Mouse (Mus musculus): Measurements from ENCODE around the gene Tnr.

Tnr gene

DNA sequence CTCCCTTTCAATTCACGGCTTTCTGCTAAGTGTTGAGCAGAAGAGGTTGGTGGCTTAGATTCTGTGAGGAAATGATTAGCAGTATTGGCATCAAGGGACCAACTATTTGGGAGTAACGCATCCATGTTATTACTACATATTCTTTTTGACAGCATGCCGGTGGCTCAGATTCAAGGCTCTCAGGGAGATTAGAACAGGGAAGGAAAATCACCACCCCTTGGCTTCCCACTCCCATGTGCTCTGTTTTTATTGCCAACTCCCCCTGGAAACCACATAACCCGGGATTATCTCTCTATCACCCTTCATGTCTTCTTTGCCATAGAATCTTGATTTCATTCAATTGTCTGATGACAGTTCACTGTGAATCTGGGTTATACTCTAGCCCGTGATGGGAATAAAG, 276.8 kb downstream of the Tnr start:
- DNase-seq (ENCODE audit: low spot score in 2 of 2), result no peak

DNA sequence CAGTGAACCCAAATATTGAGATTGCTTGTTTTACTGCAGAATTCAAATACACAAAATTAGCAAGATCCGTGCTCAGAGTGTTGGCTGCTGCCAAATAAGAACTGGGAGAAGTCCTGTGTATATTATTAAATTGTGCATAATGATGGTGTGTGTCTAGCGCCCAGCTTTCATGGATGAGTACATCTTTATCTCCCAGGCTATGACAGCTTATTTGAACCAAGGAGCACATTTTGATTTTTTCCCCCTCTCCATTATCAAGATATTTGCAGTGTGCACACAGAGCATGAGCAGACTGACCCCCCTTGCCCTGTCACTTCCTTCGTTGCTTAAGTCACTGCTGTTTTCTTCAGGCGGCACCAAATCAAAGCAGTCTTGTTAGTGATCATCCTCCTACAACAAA, 278.2 kb downstream of the Tnr start:
- DNase-seq (ENCODE audit: low spot score in 2 of 2), result no peak

DNA sequence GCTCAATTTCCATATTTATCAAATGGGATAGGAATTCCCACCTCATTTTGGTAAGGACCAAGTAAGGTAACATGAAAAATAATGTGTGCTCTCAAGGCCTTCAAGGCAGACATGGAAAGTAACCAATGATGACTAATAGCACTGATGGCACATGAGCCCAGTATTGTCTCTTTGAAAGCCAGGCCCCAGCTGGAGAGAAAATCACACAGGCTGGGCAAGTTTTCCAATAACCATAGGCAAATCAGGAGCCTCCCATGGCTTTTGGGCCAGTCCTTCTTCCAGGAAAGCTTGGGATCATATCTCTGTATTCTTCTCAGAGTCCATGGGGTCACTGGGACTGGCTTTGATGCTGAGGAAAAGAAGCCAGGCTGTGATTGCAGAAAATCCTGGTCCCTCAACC, 280.1 kb downstream of the Tnr start:
- DNase-seq (ENCODE audit: low spot score in 2 of 2), result no peak

DNA sequence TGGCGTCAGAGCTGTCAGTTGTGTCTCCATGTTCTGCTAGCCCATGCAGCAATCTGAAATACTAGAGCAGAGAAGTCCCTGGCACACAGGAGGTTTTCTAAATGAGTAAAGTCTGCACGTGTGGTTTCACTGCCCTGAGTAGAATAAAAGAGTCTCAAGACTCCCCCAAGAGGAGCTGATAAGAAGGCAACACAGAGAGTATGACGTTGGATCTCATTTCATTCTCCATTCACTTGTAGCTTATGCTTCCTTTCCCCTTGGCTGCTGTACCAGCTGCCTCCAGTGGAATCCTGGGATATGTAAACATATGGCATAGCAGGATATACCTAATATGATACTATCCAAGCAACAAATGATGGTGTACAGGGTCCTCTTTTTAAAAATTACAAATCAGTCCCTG, 285.9 kb downstream of the Tnr start:
- no peak for DNase-seq (ENCODE audit: low spot score in 2 of 2)

DNA sequence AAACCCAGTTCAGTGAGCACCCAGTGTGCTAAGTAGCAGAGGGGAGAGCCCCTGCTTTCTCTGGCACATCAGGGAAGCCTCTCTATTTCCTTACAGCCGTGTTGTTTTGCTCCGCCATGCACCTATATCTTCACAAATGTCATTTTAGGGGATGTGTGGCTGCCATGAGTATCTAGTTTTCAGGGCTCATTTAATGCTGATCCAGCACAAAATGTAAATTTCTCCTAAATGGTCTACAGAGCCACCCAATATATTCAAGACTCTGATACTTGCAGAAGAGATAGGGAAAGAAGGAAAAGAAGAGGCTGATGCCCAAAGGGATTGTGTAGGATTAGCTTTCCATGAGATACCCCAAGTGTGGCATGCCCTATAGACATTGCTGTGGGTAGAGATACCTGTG, 288.2 kb downstream of the Tnr start:
- no peak for DNase-seq (ENCODE audit: low spot score in 2 of 2)

DNA sequence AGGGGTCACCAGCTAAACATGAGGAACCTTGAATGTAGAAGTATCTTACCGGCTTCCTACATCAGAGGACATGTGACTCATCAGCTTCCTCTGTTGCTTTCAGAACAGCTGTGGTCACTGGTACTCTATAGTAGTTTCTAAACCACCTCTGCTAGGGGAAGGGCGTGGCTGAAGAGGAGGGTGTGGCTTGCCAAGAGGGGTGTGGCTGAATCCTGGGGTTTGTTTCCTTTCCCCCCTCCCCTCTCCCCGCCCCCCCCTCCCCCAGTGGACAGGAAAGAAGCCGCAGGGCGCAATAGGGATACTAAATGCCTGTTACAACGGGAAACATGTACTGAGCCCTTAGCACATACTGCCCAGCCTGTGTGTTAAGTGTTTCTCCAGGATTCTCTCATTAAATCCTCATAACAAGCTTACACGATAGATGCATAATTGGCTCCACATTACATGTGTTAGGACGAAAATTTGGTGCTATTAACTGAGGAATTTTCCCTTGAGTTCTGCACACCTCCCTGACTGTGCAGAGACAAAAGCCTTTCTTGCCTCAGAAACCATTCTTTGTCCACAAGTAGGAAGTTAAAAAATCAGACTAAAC, 289.3 kb downstream of the Tnr start:
- peak; percentile 7 to 14 for DNase-seq (ENCODE audit: low spot score in 2 of 2)

DNA sequence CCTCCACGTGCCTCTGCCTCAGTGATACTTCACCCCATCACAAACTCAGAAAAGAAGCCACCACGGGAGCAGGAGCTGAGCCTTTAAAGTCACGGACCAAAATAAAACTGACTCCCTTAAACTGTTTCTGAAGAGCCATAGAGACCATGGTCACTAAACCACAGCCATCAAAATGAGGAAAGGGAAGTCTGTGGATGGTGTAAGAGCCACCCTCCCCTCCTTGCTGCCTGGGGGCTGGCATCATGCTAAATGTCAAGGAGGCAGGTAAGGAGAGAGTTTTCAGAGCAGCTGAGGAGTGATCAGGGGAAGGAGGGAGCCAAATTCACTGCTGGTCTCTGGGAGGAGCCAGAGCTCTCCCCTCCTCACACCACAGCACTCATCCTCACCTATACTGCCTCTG, 290.8 kb downstream of the Tnr start:
- DNase-seq (ENCODE audit: low spot score in 2 of 2), result no peak

DNA sequence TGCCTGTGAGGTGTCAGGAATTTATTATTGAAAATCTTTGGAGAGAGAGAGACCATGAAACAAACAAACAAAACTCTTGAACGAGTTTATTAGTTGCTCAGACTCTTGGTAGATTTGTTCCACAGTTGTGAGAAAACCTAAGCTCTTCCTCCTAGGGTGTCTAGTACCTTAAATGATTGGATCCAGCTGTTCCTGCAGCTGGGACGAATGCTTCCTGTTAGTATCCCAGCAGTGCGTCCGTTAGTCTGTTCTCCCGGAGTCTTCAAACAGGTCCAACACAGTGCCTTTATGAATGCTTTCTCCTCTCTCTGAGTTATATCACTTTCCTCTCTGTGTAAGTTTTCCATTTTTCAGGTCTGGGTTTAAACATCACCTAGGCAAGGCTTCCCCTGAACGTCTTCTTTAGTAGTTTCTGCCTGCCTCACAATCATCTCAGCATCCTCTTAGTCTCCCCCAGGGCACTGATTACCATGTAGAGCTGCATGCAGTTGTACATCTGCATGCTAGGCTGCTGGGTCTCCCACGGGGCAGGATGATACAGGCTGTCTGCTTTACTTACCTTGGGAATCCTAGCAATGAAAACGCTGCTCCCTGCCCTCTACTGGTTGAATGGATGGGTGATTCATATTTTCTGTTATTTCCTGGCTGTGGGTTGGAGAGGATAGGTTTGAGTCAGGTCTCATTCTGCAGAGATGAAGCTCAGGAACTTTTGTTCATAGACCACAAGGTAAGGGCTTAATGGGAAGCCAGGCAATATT, 293.2 kb downstream of the Tnr start:
- no peak for DNase-seq (ENCODE audit: low spot score in 2 of 2)

DNA sequence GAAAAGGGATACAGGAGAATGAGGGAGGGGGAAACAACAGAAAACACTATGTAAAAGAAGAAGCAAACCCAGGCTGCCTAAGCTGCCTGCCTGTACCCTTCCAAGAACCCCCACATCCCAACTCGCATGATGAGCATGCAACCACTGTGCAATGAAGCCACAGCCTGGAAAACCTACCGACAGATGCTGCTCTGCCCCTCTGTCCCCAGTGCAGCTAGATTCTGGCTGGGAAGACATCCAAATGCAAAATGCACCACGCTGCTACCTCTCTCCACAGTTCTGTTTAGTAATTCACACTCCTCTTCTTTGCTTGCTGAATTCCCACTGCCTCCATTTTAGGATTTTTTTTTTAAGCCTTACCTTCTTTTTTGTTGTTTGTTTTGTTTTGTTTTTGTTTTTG, 295.9 kb downstream of the Tnr start:
- DNase-seq (ENCODE audit: low spot score in 2 of 2), result no peak

DNA sequence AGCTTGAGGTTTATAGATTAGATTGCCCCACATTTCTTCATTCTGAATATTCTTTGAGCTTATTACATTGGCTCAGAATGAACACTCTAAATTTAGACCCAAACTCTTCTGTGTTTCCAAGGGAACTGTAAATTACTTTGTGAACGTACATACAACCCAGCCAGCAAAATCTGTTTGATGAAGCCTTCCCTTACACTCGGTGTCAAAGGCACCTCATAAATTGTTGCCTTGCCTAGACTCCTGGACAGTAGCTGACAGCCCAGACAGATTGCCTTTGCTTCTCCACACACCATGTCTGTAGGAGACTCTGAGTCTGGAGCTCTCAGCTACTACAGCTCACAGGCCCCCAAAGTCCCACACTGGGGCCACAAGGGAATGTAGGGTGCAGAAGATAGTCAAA, 298.8 kb downstream of the Tnr start:
- DNase-seq (ENCODE audit: low spot score in 2 of 2), result no peak

DNA sequence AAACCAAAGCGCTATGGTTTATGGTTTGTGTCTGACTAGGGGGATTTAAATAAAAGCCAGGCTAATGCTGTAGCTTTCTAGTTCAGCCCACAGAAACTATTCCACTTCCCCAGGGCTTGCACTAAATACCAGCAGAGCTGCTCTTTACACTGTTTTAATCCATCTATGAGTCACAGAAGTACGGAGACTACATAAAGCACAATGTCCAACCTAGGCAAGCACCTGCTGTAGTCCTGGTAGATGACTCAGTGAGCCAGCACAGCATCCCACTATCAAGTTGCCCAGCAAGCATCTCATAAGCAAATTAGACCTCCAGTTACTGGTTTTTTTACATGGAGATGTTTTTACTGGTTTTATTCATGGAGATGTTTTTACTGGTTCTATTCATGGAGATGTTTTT, 305.0 kb downstream of the Tnr start:
- DNase-seq (ENCODE audit: low spot score in 2 of 2), result no peak

DNA sequence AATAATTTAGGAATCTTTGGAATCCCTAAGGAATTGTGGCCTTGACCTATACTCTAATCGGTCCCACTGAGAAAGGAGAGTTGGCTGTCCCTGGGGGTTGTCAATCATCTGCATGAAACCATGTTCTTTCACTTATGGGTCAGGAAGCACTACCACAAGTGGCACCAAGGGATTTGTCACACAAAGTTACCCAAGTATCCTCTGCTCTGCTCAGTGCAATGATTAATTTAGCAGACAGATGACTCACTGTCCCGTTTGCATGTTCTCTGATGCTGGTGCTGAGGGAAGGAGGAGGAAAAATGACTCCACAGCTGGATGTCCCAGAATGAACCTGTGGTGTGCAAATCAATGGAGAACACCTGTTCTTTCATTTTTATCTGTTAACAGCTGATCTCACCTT, 309.6 kb downstream of the Tnr start:
- no peak for DNase-seq (ENCODE audit: low spot score in 2 of 2)

DNA sequence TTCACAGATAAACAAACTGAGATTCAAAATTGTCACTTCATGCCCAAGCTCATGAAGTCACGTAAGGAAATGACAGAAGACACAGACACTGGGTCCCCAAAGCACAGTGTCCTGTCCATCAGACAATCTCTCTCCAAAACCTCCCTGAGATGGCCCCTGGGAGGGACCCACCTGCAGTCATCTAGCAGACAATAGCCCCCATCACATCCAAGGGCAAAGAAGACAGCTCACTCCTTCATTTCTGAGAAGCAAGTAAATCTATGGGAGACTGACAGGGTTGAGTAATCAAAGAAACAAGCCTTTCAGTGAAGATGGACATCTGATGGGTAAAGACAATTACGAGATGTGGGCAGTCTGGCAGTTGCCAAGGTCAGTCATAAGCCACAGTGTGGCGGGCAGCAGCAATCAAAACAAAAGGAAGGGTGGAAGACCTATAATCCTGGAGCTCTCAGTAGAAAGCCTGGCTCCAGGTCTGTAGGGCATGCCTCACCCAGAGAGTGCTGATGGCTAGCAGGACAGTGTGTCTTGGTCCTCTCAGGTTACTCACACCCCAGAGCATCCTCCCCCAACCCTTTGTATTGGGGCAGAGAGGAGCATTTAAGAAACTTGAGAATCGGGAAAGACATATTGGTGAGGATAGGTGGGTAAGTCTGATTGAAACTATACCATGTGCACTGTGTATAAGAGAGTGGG, 310.2 kb downstream of the Tnr start:
- DNase-seq (ENCODE audit: low spot score in 2 of 2), result no peak

DNA sequence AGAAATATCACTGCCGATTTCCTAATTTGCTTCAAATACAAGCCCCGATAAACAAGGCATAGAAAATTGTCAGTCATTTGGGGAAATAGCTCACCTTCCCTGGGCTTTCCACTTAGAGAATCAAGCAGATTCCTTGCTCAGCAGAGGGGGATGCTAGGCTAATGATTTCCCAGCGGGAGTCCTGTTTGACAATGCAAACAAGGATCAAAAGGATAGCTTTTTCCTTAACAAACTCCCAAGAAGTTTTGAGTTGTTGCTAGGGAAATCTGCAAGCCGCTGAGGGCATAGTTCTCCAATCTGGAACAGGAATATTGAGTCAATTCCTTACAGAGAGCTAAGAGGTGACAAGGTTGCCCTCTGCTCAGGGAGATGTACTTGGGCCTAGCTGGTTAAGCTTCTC, 311.6 kb downstream of the Tnr start:
- no peak for DNase-seq (ENCODE audit: low spot score in 2 of 2)

DNA sequence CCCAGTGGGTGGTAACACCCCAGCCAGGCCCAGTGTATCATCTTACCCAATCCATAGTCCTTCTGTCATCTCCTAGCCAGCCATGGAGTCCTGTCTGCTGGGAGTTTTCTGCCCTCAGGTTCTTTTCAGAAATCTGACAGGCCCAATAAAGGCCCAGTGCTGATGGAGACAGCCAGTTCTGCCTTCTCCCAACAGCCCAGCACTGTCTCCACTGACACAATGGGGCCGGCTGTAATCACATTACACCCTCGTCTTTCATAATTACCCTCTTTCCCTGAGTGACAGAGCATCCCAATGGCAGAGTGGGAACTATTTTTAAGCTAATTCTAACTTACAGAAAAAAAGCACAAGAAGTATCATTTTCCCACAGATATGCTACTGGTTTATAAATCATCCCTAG, 316.8 kb downstream of the Tnr start:
- DNase-seq (ENCODE audit: low spot score in 2 of 2), result no peak

DNA sequence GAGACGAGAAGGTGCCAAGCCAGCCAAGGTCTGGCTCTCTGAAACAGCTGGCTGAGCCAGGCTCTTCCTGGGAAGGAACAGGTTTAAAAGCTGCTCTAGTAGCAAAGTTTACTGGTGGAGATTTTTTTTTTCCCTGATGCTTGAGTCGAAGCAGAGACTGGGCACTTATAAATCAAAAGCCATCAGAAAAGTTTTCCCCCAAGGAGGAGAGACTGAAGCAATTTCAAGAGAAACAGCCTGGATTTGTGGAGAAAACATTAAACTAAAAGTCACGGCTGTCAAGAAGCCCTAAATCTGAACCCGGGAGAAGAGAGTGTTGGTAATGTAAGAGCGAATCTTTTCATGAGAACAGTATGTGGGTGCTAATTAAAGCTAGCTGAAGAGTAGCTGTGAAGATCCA, 319.3 kb downstream of the Tnr start:
- no peak for DNase-seq (ENCODE audit: low spot score in 2 of 2)

DNA sequence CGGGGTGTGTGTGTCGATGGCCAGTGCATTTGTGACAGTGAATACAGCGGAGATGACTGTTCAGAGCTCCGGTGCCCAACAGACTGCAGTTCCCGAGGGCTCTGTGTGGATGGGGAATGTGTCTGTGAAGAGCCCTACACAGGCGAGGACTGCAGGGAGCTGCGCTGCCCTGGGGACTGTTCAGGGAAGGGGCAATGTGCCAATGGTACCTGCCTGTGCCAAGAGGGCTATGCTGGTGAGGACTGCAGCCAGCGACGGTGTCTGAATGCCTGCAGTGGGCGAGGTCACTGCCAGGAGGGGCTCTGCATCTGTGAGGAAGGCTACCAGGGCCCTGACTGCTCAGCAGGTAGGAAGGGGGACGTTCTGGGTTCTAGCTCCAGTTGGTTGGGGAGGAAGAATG, 328.5 kb downstream of the Tnr start:
- DNase-seq (ENCODE audit: low spot score in 2 of 2), result no peak

DNA sequence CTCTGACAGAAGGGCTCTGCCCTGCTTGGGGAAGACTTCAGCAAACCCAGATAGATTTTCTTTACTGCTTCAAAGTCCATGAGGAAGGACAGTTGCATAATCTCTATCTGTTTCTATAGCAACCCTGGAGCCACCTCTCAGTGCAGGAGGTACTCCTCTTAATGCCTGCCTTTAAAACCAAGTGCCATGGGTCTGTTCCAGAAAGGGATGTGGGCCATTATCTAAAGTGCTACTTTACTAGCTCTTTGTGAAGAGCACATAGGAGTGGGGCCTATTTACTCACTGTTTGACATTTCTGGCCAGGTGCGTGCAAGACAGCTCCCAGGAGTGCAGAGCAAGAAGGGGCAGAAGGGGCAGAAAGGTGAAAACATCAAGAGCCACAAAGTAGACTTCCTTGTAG, 330.7 kb downstream of the Tnr start:
- no peak for DNase-seq (ENCODE audit: low spot score in 2 of 2)

DNA sequence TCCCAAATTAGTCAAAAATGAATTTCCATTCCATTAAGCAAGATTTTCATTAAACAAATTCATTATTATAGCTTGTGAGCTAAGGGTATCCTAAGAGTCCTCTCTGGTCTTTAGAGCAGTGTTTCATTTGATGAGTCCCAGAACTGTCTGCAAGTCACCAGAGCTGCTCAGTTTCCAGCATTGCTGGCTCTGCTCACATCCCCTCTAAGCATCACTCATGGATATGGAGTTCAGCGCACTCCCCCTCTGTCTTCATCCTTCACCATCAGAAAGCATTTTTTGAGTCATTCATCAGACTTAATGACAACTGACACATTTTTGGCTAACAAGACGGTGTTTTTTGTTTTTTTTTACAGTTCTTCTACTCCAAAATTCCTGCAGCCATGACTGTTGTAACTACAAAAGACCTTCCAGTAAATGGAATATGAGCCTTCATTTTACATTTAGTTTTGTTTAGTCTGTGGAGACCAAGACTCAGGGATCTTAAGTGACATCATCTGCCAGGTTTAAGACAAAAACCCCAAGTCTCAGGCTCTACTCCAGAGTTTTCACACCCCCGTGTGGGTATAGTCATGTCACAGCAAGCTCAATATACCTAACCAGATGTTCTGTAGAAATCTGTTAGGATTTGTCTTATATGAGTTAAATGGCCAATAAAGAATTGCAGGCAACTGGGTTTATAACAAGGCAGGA, 338.4 kb downstream of the Tnr start:
- no peak for DNase-seq (ENCODE audit: low spot score in 2 of 2)

DNA sequence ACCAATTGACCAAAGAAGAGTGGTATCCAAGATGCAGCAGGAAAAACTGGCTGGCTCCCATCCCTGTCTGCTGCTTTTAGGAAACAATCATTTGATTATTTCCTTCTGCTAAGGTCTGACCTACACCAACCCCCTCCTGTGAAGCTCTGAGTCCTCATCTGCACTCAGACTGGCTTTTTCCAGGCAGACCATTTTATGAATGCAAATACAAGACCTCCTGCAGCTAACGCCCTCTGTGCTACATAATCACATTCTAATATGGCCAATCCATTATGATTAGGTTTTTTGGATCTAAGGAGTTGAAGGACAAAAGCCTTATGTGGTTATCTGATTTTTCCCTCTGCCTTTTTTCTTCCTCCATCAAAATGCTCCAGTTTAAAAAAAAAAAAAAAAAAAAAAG, 342.1 kb downstream of the Tnr start:
- no peak for DNase-seq (ENCODE audit: low spot score in 2 of 2)

DNA sequence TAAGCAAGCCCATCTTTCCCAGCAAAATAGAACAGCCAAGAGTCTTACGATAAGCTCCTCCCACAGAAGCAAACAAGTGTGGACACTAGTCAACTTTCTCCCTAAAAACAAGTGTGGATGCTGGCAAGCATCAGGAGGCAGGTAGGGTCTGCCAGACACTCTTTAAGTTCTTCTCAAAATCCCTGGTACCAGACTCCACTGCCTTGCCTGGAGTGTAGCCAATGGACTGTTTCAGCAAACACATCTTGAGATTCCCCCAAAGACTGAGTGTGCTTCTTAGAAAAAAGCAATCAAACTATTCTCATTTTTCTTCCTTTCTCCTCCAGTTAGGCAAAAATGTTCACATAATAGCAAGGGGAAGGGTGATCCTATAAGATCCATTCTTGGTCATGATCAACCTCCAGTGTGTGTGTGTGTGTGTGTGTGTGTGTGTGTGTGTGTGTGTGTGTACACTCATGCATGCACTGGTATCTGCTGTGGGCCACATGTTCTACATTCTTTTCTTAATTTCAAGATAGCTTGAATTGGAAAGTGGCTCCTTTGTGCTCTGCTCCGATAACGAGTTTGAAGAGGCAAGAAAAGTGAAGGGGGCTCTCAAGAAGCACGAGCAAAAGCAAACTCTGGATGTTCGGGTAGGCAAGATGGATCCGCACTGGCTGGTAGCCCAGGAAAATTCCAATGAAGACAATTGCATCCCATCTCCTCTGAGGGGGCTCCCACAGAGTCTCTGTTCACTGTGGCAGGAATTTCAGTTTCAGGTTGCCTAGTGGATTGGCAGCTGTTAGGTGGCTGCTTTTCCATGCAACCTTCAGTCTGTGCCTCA, 346.3 kb downstream of the Tnr start:
- DNase-seq (ENCODE audit: low spot score in 2 of 2), result no peak

DNA sequence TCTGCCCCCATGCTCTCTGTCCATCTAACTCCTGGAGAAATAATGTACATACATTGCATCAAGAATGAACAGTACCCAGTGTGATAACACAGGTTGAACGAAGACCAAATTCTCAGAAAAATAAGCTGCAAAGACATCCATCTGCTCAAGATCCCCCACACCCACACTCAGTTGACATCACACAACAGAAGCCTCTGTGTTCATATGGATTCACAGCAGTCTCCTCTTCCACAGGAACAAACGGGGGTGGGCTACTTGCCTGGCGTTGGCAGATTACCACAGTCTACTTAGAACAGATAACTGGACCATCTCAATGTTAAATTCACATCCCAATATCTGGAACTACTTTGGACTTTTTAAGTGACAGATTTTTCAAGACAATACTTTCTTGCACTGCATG, 349.3 kb downstream of the Tnr start:
- no peak for DNase-seq (ENCODE audit: low spot score in 2 of 2)
